Mouse (Mus musculus) R1 (cell line): ENCODE measurements around the gene Ankrd44.
"Not testable (repeated sequence)": the region's sequence is repeated elsewhere in the genome, so short reads cannot be mapped to it uniquely, and the experiment has no call there.

Source experiments
- DNase-seq: peaks from one replicate; pipeline ENCODE4 v3.0.0-alpha.2; 2018; ENCODE audit warnings: low read depth, low spot score

Ankrd44 gene

GRCm38 (mm10) chr1:54925971-54926771, at the start of gene Ankrd44:
Ankrd44 (minus strand) TSS chr1:54926387.
- DNase-seq: peak; percentile 80

GRCm38 (mm10) chr1:54971687-54972404, 45.7 kb upstream of the Ankrd44 start:
- DNase-seq: no peak

DNA sequence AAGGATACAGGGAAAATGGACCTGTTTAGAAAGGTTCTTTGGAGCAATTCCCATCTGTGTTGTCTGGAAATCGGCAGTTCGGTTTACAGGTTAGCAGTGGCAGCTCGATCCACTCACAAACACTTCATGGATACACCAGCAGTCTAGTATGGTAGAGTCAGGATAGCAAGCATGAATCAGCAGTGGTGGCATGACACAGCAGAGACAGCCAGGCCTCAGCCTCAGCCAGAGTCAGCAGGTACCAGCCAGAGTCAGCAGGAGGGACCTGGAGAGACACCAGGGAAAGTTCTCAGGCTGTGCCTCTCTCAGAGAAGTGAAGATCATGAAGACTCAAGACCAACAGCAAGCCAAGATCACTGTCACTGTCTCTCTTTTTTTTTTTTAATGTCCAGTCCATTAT, 40.7 kb upstream of the Ankrd44 start:
- DNase-seq: no peak

GRCm38 (mm10) chr1:54965159-54965995, 39.2 kb upstream of the Ankrd44 start:
- no peak for DNase-seq

GRCm38 (mm10) chr1:54961724-54962123, 35.5 kb upstream of the Ankrd44 start:
- no peak for DNase-seq

GRCm38 (mm10) chr1:54960613-54961165, 34.5 kb upstream of the Ankrd44 start:
- DNase-seq: no peak

- DNase-seq: no peak
These were observed 32.3 kb upstream of the Ankrd44 start for GRCm38 (mm10) chr1:54958525-54958924.

DNA sequence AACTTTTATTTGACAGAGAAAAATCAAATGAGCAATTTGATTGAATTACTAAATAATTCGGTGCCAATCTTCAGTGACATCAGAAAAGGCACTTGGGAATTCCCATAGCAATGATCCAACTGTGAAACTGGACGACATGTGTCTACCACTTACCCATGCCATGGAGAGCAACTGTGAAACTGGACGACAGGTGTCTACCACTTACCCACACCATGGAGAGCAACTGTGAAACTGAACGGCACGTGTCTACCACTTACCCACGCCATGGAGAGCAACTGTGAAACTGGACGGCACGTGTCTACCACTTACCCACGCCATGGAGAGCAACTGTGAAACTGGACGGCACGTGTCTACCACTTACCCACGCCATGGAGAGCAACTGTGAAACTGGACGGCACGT, 30.8 kb upstream of the Ankrd44 start:
- not testable (repeated sequence) for DNase-seq

- DNase-seq: no peak
These were observed 28.7 kb upstream of the Ankrd44 start for GRCm38 (mm10) chr1:54954856-54955255.

DNA sequence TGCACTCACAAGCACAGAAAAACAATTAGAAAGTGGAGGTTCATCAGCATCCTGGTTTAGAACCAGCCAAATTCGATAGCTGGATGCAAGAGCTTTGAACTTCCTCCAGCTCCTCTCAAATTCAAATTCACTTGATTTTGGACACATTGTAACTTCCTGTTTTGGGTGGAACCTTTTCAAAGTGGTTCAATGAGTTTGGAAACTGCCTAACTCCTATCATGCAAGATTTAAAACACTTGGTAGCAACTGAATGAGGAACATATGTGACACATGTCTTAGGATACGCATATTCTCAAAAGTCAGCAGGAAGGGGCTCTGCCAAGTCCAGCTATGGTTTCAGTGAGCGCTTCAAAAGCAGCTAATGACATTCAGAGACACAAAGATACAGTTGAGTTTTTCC, 18.5 kb upstream of the Ankrd44 start:
- DNase-seq: no peak

DNA sequence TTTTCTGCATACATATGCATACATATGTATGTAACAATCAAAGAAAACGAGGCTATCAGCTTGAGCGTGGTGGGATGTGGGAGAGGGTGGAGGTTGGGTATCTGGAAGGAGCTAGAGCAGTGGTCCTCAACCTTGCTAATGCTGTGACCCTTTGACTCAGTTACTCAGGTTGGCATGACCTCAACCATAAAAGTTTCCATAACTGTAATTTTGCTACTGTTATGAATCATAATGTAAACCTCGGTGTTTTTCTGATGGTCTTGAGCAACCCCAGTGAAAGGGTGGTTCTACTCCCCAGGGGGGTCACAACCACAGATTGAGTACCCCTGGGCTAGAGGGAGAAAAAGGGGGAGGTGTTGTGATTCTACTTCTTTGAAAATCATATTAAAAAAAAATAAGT, 9.3 kb upstream of the Ankrd44 start:
- no peak for DNase-seq

GRCm38 (mm10) chr1:54934911-54935310, 8.7 kb upstream of the Ankrd44 start:
- DNase-seq: peak; percentile 45

- DNase-seq: no peak
These were observed 7.5 kb upstream of the Ankrd44 start for GRCm38 (mm10) chr1:54933646-54934045.

- DNase-seq: no peak
These were observed 6.4 kb upstream of the Ankrd44 start for GRCm38 (mm10) chr1:54932456-54933115.

DNA sequence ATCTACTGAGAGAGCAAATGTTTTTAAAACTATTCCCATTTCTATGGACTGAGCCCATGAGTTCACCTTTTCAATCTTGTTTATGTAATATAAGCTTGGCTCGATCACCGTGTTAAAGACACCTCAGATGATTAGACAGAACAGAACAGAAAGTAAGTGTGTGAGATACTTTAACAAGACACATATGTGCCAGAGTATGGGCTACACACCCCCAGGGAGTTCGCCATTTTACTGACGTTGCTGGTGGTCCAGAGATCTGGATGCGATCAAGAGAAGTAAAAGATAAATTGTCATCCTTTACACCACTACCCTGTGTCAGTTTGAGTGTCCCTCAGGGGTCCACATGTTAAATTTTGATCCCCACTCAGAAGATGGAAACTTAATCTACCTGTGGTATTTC, 5.0 kb upstream of the Ankrd44 start:
- DNase-seq: no peak

- DNase-seq: peak; percentile 82
These were observed 4.5 kb upstream of the Ankrd44 start for GRCm38 (mm10) chr1:54930670-54931200.

GRCm38 (mm10) chr1:54925451-54925934, 694 bp downstream of the Ankrd44 start:
- peak; percentile 59 for DNase-seq

- no peak for DNase-seq
These were observed 1.4 kb downstream of the Ankrd44 start for GRCm38 (mm10) chr1:54924760-54925159.

- no peak for DNase-seq
These were observed 1.9 kb downstream of the Ankrd44 start for GRCm38 (mm10) chr1:54924309-54924685.

GRCm38 (mm10) chr1:54923366-54924308, 2.5 kb downstream of the Ankrd44 start:
- no peak for DNase-seq
